Mouse (Mus musculus) neural tube, embryonic 13.5 days (tissue): ENCODE results near the gene Exosc3. TPM values are rescaled to one million over a fixed set of nuclear protein-coding genes. Genes with fewer than 3 reads are reported as not detected.

ENCODE experiments used
- ATAC-seq: fragments of 200-750 bp; cut with Nextera tagmentation; 2 replicates; pipeline ENCODE4 v1.8.0; 2017; ENCODE audit warnings: low read depth, mild to moderate bottlenecking, moderate TSS enrichment, moderate library complexity
- H3K27ac ChIP-seq: fragments of 300-500 bp; sonication (generic); replicated peaks from 2 replicates; pipeline ENCODE4 v1.5.1; 2015; ENCODE audit warnings: moderate library complexity, mild to moderate bottlenecking, inconsistent platforms
- H3K27me3 ChIP-seq: fragments of 300-500 bp; sonication (generic); 2 replicates; pipeline ENCODE4 v1.6.1; 2015; ENCODE audit warnings: mild to moderate bottlenecking, inconsistent platforms
- H3K36me3 ChIP-seq: fragments of 300-500 bp; sonication (generic); 2 replicates; pipeline ENCODE4 v1.6.1; 2015; ENCODE audit warnings: mild to moderate bottlenecking, inconsistent platforms
- H3K4me1 ChIP-seq: fragments of 300-500 bp; sonication (generic); replicated peaks from 2 replicates; pipeline ENCODE4 v1.6.1; 2015; ENCODE audit warnings: inconsistent platforms
- H3K4me2 ChIP-seq: fragments of 300-500 bp; sonication (generic); 2 replicates; pipeline ENCODE4 v1.6.1; 2015; ENCODE audit warnings: inconsistent platforms, mild to moderate bottlenecking, moderate library complexity
- H3K4me3 ChIP-seq: fragments of 300-500 bp; sonication (generic); 2 replicates; pipeline ENCODE4 v1.5.1; 2015; ENCODE audit warnings: mild to moderate bottlenecking, inconsistent platforms
- H3K9ac ChIP-seq: fragments of 300-500 bp; sonication (generic); 2 replicates; pipeline ENCODE4 v1.6.1; 2015; ENCODE audit warnings: moderate library complexity, mild to moderate bottlenecking, inconsistent platforms
- H3K9me3 ChIP-seq: fragments of 300-500 bp; sonication (generic); 2 replicates; pipeline ENCODE4 v1.6.1; 2016; ENCODE audit warnings: inconsistent platforms
- WGBS: fragments of 180-500 bp; shearing (Covaris S2); methylation state at CpG from one replicate; pipeline ENCODE4 v1.1.7; 2015; 5-methylcytosine and 5-hydroxymethylcytosine counted together
- polyA plus RNA-seq: library from polyadenylated mRNA; unstranded; fragments of >200 nt; fragmentation: Nextera tagmentation; extraction: Ambion mirVana; gene quantifications from 2 replicates; pipeline ENCODE4 v1.2.1, GENCODE M21; 2015

Gene Exosc3
- polyA plus RNA-seq, 1 experiment from 2014 or later: 39.7 TPM

DNA sequence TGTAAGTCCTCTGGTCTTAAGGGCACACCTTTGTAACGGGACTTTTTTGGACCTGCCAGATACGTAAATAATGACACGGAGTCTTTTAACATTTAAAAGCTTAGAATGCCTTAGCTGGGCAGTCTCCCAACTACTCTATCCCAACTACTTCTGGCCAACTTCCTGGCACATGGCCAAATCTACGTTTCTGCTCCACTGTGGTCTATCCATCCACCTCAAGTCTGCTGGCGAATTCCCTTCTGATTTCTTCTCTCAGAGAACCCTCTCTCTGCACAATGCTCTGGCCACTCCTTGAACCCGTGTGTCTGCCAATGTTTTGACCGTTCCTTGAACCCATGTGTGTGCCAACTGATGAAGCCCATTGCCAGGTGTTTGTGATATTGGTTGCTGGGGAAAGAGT, 11.4 kb downstream of the Exosc3 start:
- WGBS: 82% methylated on average over 7 of the region's 7 CpGs
- Histone ChIP-seq H3K4me1 (no peaks in the 10 kb centered on the region), H3K9ac (no peak overlapping the region), H3K9me3 (no peaks in the 10 kb centered on the region), H3K4me3 (no peak overlapping the region), H3K4me2 (no peak overlapping the region), H3K27me3 (peaks cover 20% of the 10 kb centered on the region; the same call in 1 of the 2 replicates), H3K27ac (no peak overlapping the region), H3K36me3 (no peaks in the 10 kb centered on the region)
- no peak for ATAC-seq

- H3K27ac ChIP-seq: peak overlapping the region; percentile 86
- H3K9me3 ChIP-seq: no peaks in the 10 kb centered on the region
- peaks cover 35% of the 10 kb centered on the region for H3K27me3 ChIP-seq
- H3K4me2 ChIP-seq: peak overlapping the region; percentile 79
- peak; percentile 87 for ATAC-seq
- H3K4me3 ChIP-seq: peak overlapping the region; percentile 96
- H3K36me3 ChIP-seq: peaks cover 29% of the 10 kb centered on the region
- peak overlapping the region; percentile 88 for H3K9ac ChIP-seq
- H3K4me1 ChIP-seq: peaks cover 23% of the 10 kb centered on the region
- WGBS: under 1% methylated on average over 56 of the region's 56 CpGs
Observed at GRCm38 (mm10) chr4:45320159-45320816, 22.2 kb downstream of the Exosc3 start.

GRCm38 (mm10) chr4:45311056-45311455, 31.5 kb downstream of the Exosc3 start:
- H3K27ac ChIP-seq: no peak overlapping the region
- no peaks in the 10 kb centered on the region for H3K27me3 ChIP-seq
- no peak overlapping the region for H3K4me3 ChIP-seq
- H3K9ac ChIP-seq: no peak overlapping the region
- peaks cover 78% of the 10 kb centered on the region for H3K36me3 ChIP-seq
- H3K4me2 ChIP-seq: no peak overlapping the region
- H3K4me1 ChIP-seq: no peaks in the 10 kb centered on the region
- H3K9me3 ChIP-seq: no peaks in the 10 kb centered on the region
- no peak for ATAC-seq
- 94% methylated on average over 2 of the region's 2 CpGs for WGBS

DNA sequence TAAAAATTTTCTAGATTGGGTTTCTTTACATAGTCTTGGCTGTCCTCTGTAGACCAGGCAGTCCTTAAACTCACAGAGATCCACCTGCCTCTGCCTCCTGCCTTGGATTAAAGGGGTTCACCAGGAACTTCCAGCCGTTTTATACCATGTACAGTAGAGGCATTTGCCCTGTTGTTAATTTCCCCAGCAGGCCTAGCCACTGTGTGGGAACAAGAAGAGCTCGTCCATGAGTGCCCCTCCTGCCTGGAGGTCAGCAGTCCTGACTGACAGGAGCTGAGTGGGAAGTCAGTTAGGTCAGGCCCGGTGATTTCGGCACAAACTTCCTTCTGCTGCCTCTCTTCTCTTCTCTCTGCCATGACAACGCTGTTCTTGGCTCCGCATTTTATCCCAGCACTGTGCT, 33.9 kb downstream of the Exosc3 start:
- H3K9ac ChIP-seq: no peak overlapping the region
- H3K4me3 ChIP-seq: no peak overlapping the region
- no peak overlapping the region for H3K27ac ChIP-seq
- no peak for ATAC-seq
- no peak overlapping the region for H3K4me2 ChIP-seq
- H3K9me3 ChIP-seq: no peaks in the 10 kb centered on the region
- no peaks in the 10 kb centered on the region for H3K4me1 ChIP-seq
- peaks cover 81% of the 10 kb centered on the region for H3K36me3 ChIP-seq
- no peaks in the 10 kb centered on the region for H3K27me3 ChIP-seq
- WGBS: 90% methylated on average over 6 of the region's 6 CpGs

DNA sequence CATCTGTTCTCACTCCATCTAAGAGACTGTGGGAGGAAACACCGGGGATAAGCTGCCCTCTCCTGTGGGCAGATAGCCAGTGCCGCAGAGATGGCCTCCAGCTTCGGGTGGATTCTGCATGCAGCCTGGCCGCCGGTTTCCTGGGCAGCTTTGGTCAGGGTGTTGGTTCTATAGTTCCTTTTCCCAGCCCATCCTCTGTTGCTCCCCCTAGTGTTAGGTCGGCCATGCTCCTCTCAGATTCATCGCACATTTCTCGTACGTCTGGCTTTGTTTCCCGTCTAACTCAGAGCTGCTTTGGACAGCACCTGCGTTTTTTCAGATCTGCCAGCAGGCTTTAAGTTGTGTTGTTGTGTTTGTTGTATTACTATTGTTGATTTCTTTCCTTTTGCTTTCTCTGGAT, 34.5 kb downstream of the Exosc3 start:
- peaks cover 83% of the 10 kb centered on the region for H3K36me3 ChIP-seq
- H3K27me3 ChIP-seq: no peaks in the 10 kb centered on the region
- no peak overlapping the region for H3K4me3 ChIP-seq
- H3K4me2 ChIP-seq: no peak overlapping the region
- no peak overlapping the region for H3K9ac ChIP-seq
- no peaks in the 10 kb centered on the region for H3K4me1 ChIP-seq
- 39% methylated on average over 11 of the region's 11 CpGs for WGBS
- H3K27ac ChIP-seq: no peak overlapping the region
- H3K9me3 ChIP-seq: no peaks in the 10 kb centered on the region
- no peak for ATAC-seq

GRCm38 (mm10) chr4:45305536-45305935, 37.0 kb downstream of the Exosc3 start:
- Histone ChIP-seq H3K36me3 (peaks cover 89% of the 10 kb centered on the region), H3K9me3 (no peaks in the 10 kb centered on the region), H3K9ac (no peak overlapping the region), H3K4me3 (no peak overlapping the region), H3K27ac (no peak overlapping the region), H3K4me2 (no peak overlapping the region), H3K4me1 (no peaks in the 10 kb centered on the region), H3K27me3 (no peaks in the 10 kb centered on the region)
- no peak for ATAC-seq
- 95% methylated on average over 14 of the region's 14 CpGs for WGBS

DNA sequence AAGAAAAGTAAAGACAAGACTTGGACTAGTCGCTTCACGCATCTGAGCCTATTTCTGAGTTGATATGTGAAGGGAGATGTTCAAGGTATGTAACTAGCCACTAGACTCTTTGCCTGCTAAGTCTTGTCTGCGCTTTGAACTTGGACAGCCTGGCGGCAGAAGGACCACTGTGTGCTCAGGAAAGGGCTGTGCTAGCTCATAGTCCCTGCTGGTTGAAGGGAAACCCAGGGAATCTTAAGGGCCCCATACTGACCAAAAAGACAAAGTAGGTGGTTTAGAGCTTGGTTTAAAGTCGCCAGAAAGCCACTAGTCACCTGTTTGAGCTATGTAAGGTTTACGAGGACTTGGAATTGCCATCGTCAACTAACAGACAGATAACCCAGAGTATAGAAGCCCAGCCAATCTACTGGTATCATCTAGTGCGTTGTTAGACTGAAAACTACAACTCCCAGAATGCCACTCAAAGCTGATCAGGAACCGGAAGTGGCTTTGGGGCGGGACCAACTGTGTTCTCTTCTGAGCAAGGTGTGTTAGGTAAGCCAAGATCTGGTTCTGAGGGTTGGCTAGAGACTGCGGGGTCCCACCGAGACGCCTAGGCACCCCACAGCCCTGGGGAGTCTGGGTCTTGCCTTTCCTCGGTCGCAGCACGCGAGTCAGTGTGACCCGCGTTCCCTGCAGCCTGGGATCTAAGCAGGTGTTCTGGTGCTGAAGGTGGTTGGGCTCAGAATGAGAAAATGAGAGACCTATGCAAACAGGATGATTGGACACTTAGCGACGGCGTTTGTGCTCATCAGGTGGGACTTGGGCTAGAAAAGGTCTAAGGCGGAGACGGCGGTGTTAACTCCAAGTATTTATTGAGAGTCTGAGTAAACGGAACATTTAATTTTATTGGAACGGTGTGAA, 45.6 kb downstream of the Exosc3 start, which contains the start of gene Trmt10b:
Gene Trmt10b (plus strand): TSS at position 466 of the 903 bp plus-strand sequence.
- Histone ChIP-seq H3K27ac (no peak within 1 kb of the TSS), H3K4me1 (peaks cover 17% of the 10 kb centered on the region), H3K4me2 (peak within 1 kb of the TSS; percentile 87), H3K36me3 (peaks cover 22% of the 10 kb centered on the region), H3K27me3 (no peaks in the 10 kb centered on the region), H3K9ac (peak within 1 kb of the TSS; percentile 85), H3K9me3 (no peaks in the 10 kb centered on the region), H3K4me3 (peak within 1 kb of the TSS; percentile 89)
- ATAC-seq: peak; percentile 95
- WGBS: 21% methylated on average over 27 of the region's 27 CpGs

DNA sequence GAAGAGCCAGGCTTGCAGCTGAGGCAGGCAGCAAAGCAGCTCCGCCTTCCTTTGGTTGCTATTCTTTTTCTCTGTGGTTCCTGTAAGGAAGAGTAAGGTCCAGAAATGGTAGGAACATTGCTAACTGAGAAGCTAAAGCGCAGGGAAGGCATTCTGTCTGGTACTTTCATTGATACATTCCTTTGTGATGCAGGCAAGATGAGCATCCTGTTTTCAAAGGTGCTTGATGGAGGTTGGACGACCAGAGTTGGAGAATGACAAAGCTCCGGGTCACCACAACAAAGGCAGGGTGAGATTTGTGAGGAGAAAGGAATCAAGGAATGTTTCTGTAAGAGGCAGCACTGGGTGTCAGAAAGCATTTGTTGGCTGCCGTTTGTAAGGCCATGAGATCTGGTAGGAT, 54.6 kb downstream of the Exosc3 start:
- Histone ChIP-seq H3K4me1 (no peaks in the 10 kb centered on the region), H3K9ac (no peak overlapping the region), H3K36me3 (no peaks in the 10 kb centered on the region), H3K27ac (no peak overlapping the region), H3K9me3 (no peaks in the 10 kb centered on the region), H3K4me3 (no peak overlapping the region), H3K4me2 (no peak overlapping the region), H3K27me3 (no peaks in the 10 kb centered on the region)
- 76% methylated on average over 5 of the region's 5 CpGs for WGBS
- no peak for ATAC-seq

GRCm38 (mm10) chr4:45286318-45286717, 56.2 kb downstream of the Exosc3 start:
- Histone ChIP-seq H3K27me3 (no peaks in the 10 kb centered on the region), H3K4me1 (no peaks in the 10 kb centered on the region), H3K4me3 (no peak overlapping the region), H3K4me2 (no peak overlapping the region), H3K27ac (no peak overlapping the region), H3K36me3 (no peaks in the 10 kb centered on the region), H3K9me3 (no peaks in the 10 kb centered on the region), H3K9ac (no peak overlapping the region)
- ATAC-seq: no peak
- WGBS: 49% methylated on average over 3 of the region's 3 CpGs

DNA sequence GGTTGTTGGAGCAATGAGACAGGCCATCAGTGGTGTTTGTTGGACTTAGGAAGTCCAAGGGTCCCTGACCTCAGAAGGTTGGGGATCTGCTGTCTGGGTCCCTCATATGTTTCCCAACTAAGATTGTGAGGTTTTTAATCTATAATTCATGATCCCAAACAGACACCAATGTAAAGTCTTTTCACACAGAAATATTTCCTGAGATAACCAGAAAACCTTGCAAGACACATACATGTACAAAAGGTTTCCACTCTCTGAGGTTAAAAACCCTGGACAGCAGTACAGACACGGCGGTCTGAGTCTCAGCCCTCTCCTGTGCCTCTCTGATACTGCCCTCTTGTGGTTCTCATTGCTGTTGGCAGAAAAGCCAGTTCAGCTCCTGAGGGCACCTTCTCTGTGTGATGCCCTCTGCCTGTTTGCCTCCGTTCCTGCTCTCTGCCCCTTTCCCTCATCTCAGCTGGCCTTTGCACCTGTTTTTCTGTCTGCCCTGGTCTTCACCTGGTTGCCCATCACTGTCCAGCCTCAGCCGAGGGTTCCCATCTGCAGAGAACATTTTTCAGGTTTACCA, 62.5 kb downstream of the Exosc3 start:
- no peaks in the 10 kb centered on the region; the same call in 1 of the 2 replicates for H3K27me3 ChIP-seq
- 22% methylated on average over 4 of the region's 4 CpGs for WGBS
- peak; percentile 82; the same call in 1 of the 2 replicates for ATAC-seq
- H3K9ac ChIP-seq: no peak overlapping the region
- H3K27ac ChIP-seq: no peak overlapping the region
- no peaks in the 10 kb centered on the region for H3K36me3 ChIP-seq
- no peak overlapping the region for H3K4me2 ChIP-seq
- H3K4me3 ChIP-seq: no peak overlapping the region
- no peaks in the 10 kb centered on the region for H3K9me3 ChIP-seq
- no peaks in the 10 kb centered on the region for H3K4me1 ChIP-seq

- Histone ChIP-seq H3K27me3 (no peaks in the 10 kb centered on the region; the same call in 1 of the 2 replicates), H3K4me3 (no peak overlapping the region), H3K27ac (no peak overlapping the region), H3K9ac (no peak overlapping the region), H3K9me3 (no peaks in the 10 kb centered on the region), H3K36me3 (no peaks in the 10 kb centered on the region), H3K4me1 (no peaks in the 10 kb centered on the region), H3K4me2 (no peak overlapping the region)
- ATAC-seq: peak; percentile 59; the same call in 1 of the 2 replicates
- WGBS: 57% methylated on average over 8 of the region's 8 CpGs
Observed at GRCm38 (mm10) chr4:45279292-45279691, 63.2 kb downstream of the Exosc3 start.

DNA sequence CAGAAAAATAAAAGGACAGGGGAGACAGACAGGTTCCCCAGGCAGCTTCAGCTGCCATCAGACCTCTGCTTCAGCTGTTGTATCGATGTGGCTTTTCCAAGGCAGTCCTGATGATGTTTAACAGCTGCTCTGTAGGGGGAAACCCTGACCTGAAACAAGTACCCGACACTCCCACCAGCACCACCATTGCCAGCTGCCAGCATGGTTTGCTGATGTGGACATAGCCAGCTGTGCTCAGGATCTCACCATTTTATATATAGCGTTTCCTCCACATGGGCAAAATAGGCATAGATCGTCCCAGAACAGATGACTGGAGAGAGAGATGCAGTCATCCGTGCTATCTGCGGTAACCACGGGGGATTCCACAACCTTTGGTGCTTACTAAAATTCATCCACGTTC, 66.8 kb downstream of the Exosc3 start:
- Histone ChIP-seq H3K27me3 (no peaks in the 10 kb centered on the region; the same call in 1 of the 2 replicates), H3K4me3 (no peak overlapping the region), H3K4me1 (peaks cover 12% of the 10 kb centered on the region), H3K9me3 (no peaks in the 10 kb centered on the region), H3K4me2 (no peak overlapping the region), H3K9ac (no peak overlapping the region), H3K27ac (no peak overlapping the region), H3K36me3 (no peaks in the 10 kb centered on the region)
- 83% methylated on average over 8 of the region's 8 CpGs for WGBS
- ATAC-seq: no peak
